Mouse (Mus musculus) small intestine, adult 10 weeks (tissue): ENCODE data around the gene Pnliprp2. TPM values are rescaled to one million over a fixed set of nuclear protein-coding genes. Genes with fewer than 3 reads are reported as not detected.

Experiments
- polyA plus RNA-seq: library from polyadenylated mRNA; stranded (reverse); fragments of 350-450 nt; fragmentation: Illumina TruSeq; extraction: RNeasy Lipid Tissue Mini Kit (QIAGEN cat#74804); gene quantifications from one replicate; pipeline ENCODE4 v1.2.3, GENCODE M21; 2014; ENCODE audit warnings: low replicate concordance

Pnliprp2 gene
- 124 TPM for polyA plus RNA-seq

GRCm38 (mm10) chr19:58759423-58759822 lies at the start of gene Pnliprp2:
Gene Pnliprp2 (plus strand): TSS chr19:58759719.

GRCm38 (mm10) chr19:58728445-58729031 lies 31.0 kb upstream of the Pnliprp2 start, which contains the start of gene Pnliprp1:
Gene Pnliprp1 (plus strand): TSS chr19:58728887.

GRCm38 (mm10) chr19:58794284-58794683 lies 34.8 kb downstream of the Pnliprp2 start, which contains the start of gene 1700019N19Rik:
Gene 1700019N19Rik (minus strand): TSS chr19:58794461.

Other genes with a start within 250 kb of the Pnliprp2 start
- gene Ccdc172, start 247.7 kb upstream of the Pnliprp2 start, polyA plus RNA-seq, result not detected
- 1,589 TPM for gene Pnlip, start 107.2 kb upstream of the Pnliprp2 start, polyA plus RNA-seq
- gene Pnliprp1, start 30.8 kb upstream of the Pnliprp2 start, polyA plus RNA-seq, result 272 TPM
- not detected for gene 1700019N19Rik, start 34.7 kb downstream of the Pnliprp2 start, polyA plus RNA-seq
- gene Eno4, start 183.7 kb downstream of the Pnliprp2 start, polyA plus RNA-seq, result not detected
- 6.5 TPM for gene Hspa12a, start 183.9 kb downstream of the Pnliprp2 start, polyA plus RNA-seq